Mouse (Mus musculus) neural tube, embryonic 15.5 days (tissue): ENCODE measurements at regions not wholly inside any gene's neighbourhood (a gene's known extent, or its start where the extent isn't known, plus 50 kb on each side); places are given as distances from the start of the nearest gene placed in this dataset.

ENCODE experiments used
- ATAC-seq: fragments of 200-750 bp; cut with Nextera tagmentation; 2 replicates; pipeline ENCODE4 v1.8.0; 2017; ENCODE audit warnings: mild to moderate bottlenecking, moderate TSS enrichment, moderate library complexity; ENCODE audit not compliant: low FRiP score
- H3K27ac ChIP-seq: fragments of 300-500 bp; sonication (generic); replicated peaks from 2 replicates; pipeline ENCODE4 v1.5.1; 2015; ENCODE audit warnings: mild to moderate bottlenecking, inconsistent platforms
- H3K27me3 ChIP-seq: fragments of 300-500 bp; sonication (generic); replicated peaks from 2 replicates; pipeline ENCODE4 v1.6.1; 2015; ENCODE audit warnings: inconsistent platforms
- H3K36me3 ChIP-seq: fragments of 300-500 bp; sonication (generic); 2 replicates; pipeline ENCODE4 v1.6.1; 2015; ENCODE audit warnings: inconsistent platforms
- H3K4me1 ChIP-seq: fragments of 300-500 bp; sonication (generic); 2 replicates; pipeline ENCODE4 v1.6.1; 2015; ENCODE audit warnings: inconsistent platforms
- H3K4me2 ChIP-seq: fragments of 300-500 bp; sonication (generic); 2 replicates; pipeline ENCODE4 v1.6.1; 2015; ENCODE audit warnings: inconsistent platforms, mild to moderate bottlenecking, moderate library complexity
- H3K4me3 ChIP-seq: fragments of 300-500 bp; sonication (generic); replicated peaks from 2 replicates; pipeline ENCODE4 v1.5.1; 2015; ENCODE audit warnings: mild to moderate bottlenecking, inconsistent platforms
- H3K9ac ChIP-seq: fragments of 300-500 bp; sonication (generic); replicated peaks from 2 replicates; pipeline ENCODE4 v1.6.1; 2015; ENCODE audit warnings: mild to moderate bottlenecking, inconsistent platforms
- H3K9me3 ChIP-seq: fragments of 300-500 bp; sonication (generic); replicated peaks from 2 replicates; pipeline ENCODE4 v1.6.1; 2016; ENCODE audit warnings: inconsistent platforms
- WGBS: fragments of 180-500 bp; shearing (Covaris S2); methylation state at CpG from one replicate; pipeline ENCODE4 v1.1.7; 2015; ENCODE audit warnings: mixed read lengths; 5-methylcytosine and 5-hydroxymethylcytosine counted together

GRCm38 (mm10) chr8:79514655-79515278, 115.4 kb upstream of the Smad1 start:
- Histone ChIP-seq H3K9ac (no peak overlapping the region), H3K4me1 (no peaks in the 10 kb centered on the region), H3K9me3 (0 out of 2 replicates have a peak, but pooled peaks cover 6% of the 10 kb centered on the region), H3K36me3 (no peaks in the 10 kb centered on the region), H3K27ac (no peak overlapping the region), H3K27me3 (no peaks in the 10 kb centered on the region), H3K4me2 (no peak overlapping the region), H3K4me3 (no peak overlapping the region)
- no peak for ATAC-seq
- 78% methylated on average over 4 of the region's 4 CpGs for WGBS

DNA sequence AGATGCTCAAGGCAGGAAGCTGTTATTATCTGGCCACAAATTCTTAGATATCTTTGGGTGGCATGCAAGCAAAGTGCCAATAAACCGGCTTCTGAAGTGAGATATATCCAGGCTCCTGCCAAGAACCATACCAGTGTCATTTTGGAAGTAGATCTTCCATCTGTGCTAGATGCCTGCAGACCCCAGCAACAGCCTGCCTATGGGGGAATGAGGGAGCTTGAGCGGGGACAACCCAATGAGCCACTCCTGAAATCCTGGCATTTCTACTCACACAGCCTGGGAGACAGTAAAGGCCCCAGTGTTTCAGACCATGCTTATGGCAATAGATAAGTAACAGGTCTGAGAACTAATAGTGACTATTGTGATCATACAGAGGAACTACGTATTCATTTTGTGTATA, 109.3 kb upstream of the Smad1 start:
- Histone ChIP-seq H3K4me3 (no peak overlapping the region), H3K36me3 (no peaks in the 10 kb centered on the region), H3K4me2 (no peak overlapping the region), H3K27ac (no peak overlapping the region), H3K9me3 (0 out of 2 replicates have a peak, but pooled peaks cover 6% of the 10 kb centered on the region), H3K9ac (no peak overlapping the region), H3K4me1 (no peaks in the 10 kb centered on the region), H3K27me3 (no peaks in the 10 kb centered on the region)
- no peak for ATAC-seq
- WGBS, result 94% methylated on average over 3 of the region's 3 CpGs

DNA sequence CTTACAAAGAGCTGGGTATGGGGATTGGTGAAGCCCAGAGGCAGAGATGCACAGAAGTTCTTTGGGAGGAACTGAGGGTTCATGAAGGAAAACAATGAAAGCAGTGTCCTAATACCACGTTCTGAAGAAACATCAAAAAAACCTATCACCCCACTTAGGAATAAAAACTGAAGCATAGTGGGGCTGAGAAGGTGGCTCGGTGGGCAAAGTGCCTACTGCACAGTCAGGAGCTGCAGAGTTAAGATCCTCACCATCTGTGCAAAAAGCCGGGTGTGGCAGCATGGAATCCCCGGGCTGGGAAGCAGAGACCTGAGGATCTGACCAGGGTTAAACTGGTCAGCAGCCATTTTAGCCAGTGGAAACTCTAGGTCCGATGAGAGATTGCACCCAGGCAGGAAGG, 106.1 kb upstream of the Smad1 start:
- H3K27ac ChIP-seq, result no peak overlapping the region
- no peaks in the 10 kb centered on the region for H3K36me3 ChIP-seq
- ATAC-seq, result no peak
- no peak overlapping the region for H3K9ac ChIP-seq
- no peaks in the 10 kb centered on the region for H3K9me3 ChIP-seq
- H3K4me2 ChIP-seq, result no peak overlapping the region
- no peak overlapping the region for H3K4me3 ChIP-seq
- 85% methylated on average over 5 of the region's 5 CpGs for WGBS
- no peaks in the 10 kb centered on the region for H3K27me3 ChIP-seq
- no peaks in the 10 kb centered on the region for H3K4me1 ChIP-seq

- H3K27me3 ChIP-seq, result no peaks in the 10 kb centered on the region
Measured at GRCm38 (mm10) chr8:79503906-79504305, 104.6 kb upstream of the Smad1 start.

DNA sequence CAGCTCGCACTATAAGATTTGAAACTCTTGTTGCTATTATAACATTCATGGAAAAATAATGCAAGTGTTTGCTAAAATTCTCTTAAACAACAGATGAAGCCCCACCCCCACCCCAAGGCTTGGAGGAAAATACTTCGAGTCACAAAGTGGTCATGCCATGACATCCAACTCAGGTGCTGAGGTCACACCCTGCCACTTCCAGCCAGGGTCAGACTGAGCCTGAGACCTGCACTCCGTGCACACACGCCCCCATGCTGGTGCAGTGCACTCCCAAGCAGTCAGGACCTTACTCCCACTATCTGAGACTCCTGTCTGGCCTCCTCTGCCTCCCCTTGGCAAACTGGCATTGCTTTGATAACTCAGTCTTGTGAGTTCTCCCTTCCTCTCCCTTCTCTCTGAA, 102.7 kb upstream of the Smad1 start:
- H3K27ac ChIP-seq, result no peak overlapping the region
- 79% methylated on average over 4 of the region's 4 CpGs for WGBS
- H3K36me3 ChIP-seq, result no peaks in the 10 kb centered on the region
- no peaks in the 10 kb centered on the region for H3K9me3 ChIP-seq
- H3K4me2 ChIP-seq, result no peak overlapping the region
- H3K27me3 ChIP-seq, result no peaks in the 10 kb centered on the region
- H3K4me3 ChIP-seq, result no peak overlapping the region
- no peak for ATAC-seq
- no peak overlapping the region for H3K9ac ChIP-seq
- no peaks in the 10 kb centered on the region for H3K4me1 ChIP-seq

More at GRCm38 (mm10) chr8:79503906-79504305, 104.6 kb upstream of the Smad1 start:
- no peaks in the 10 kb centered on the region for H3K9me3 ChIP-seq
- H3K4me2 ChIP-seq, result no peak overlapping the region
- H3K9ac ChIP-seq, result no peak overlapping the region
- WGBS, result 92% methylated on average over 2 of the region's 2 CpGs
- no peaks in the 10 kb centered on the region for H3K36me3 ChIP-seq
- H3K4me1 ChIP-seq, result no peaks in the 10 kb centered on the region
- no peak overlapping the region for H3K4me3 ChIP-seq
- no peak overlapping the region for H3K27ac ChIP-seq
- no peak for ATAC-seq

- no peaks in the 10 kb centered on the region for H3K4me1 ChIP-seq
- no peak overlapping the region for H3K4me3 ChIP-seq
- H3K9me3 ChIP-seq, result no peaks in the 10 kb centered on the region
- no peak overlapping the region for H3K27ac ChIP-seq
- no peaks in the 10 kb centered on the region for H3K27me3 ChIP-seq
- no peaks in the 10 kb centered on the region for H3K36me3 ChIP-seq
- no peak overlapping the region for H3K4me2 ChIP-seq
- no peak for ATAC-seq
- H3K9ac ChIP-seq, result no peak overlapping the region
- WGBS, result 88% methylated on average over 11 of the region's 11 CpGs
Measured at GRCm38 (mm10) chr8:79501238-79501637, 101.9 kb upstream of the Smad1 start.

DNA sequence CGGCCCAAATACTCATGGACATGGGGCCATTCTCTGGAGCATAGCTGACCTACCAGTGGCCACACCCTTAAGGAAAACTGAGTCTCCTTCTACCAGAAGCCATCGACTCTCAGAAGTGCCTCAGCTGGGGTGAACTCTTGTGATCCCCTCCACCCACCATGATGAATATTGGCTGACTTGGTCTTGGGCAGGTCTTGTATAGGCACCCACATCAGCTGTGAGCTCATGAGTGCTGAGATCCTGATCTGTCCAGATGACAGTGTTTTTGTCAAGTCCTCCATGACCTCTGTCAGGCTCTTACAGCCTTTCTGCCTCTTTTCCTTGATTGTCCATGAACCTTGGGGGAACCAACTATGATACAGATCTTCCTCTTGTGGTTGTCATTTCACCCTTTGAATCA, 99.9 kb upstream of the Smad1 start:
- Histone ChIP-seq H3K4me3 (no peak overlapping the region), H3K4me2 (no peak overlapping the region), H3K27me3 (no peaks in the 10 kb centered on the region), H3K9me3 (no peaks in the 10 kb centered on the region), H3K9ac (no peak overlapping the region), H3K27ac (no peak overlapping the region), H3K36me3 (no peaks in the 10 kb centered on the region), H3K4me1 (no peaks in the 10 kb centered on the region)
- ATAC-seq, result no peak
- 79% methylated on average over 2 of the region's 2 CpGs for WGBS

- H3K36me3 ChIP-seq, result no peaks in the 10 kb centered on the region
- no peak overlapping the region for H3K4me3 ChIP-seq
- ATAC-seq, result no peak
- no peaks in the 10 kb centered on the region for H3K9me3 ChIP-seq
- no peak overlapping the region for H3K27ac ChIP-seq
- no peaks in the 10 kb centered on the region for H3K4me1 ChIP-seq
- no peak overlapping the region for H3K9ac ChIP-seq
- no peak overlapping the region for H3K4me2 ChIP-seq
- 53% methylated on average over 2 of the region's 2 CpGs for WGBS
- no peaks in the 10 kb centered on the region for H3K27me3 ChIP-seq
Measured at GRCm38 (mm10) chr8:79498611-79499010, 99.3 kb upstream of the Smad1 start.

DNA sequence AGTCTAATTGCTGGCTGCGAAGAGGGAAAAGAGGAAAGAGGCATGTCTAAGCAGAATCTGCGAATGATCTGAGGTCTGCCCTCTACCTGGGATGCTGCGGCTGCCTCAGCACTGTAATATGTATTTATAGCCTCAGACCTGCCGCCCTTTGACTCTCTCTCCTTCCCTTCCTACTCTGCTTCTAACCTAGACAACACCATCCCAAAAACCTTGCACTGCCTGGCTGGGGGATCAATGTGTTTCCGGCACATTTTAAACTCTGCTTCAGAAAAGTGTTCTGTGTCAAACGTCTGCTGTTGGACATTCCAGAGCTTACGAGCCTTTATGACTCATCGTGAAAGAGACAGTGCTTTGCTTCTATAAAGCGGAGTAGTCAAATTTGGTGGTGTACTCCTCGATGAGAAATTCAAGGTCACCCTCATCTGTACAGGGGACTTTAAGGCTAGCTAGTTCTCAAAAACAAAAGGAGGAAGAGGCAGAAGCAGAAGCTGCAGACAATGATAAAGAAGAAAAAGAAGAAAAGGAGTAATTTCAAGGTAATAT, 91.9 kb upstream of the Smad1 start:
- Histone ChIP-seq H3K36me3 (no peaks in the 10 kb centered on the region), H3K9me3 (no peaks in the 10 kb centered on the region), H3K4me3 (no peak overlapping the region), H3K27me3 (no peaks in the 10 kb centered on the region), H3K27ac (no peak overlapping the region), H3K4me2 (no peak overlapping the region), H3K4me1 (peaks cover 7% of the 10 kb centered on the region; the same call in 1 of the 2 replicates), H3K9ac (no peak overlapping the region)
- 55% methylated on average over 10 of the region's 10 CpGs for WGBS
- no peak for ATAC-seq

GRCm38 (mm10) chr8:79490739-79491138, 91.4 kb upstream of the Smad1 start:
- 19% methylated on average over 4 of the region's 4 CpGs for WGBS
- H3K27me3 ChIP-seq, result no peaks in the 10 kb centered on the region
- peaks cover 7% of the 10 kb centered on the region; the same call in 1 of the 2 replicates for H3K4me1 ChIP-seq
- no peak overlapping the region for H3K4me2 ChIP-seq
- H3K9ac ChIP-seq, result no peak overlapping the region
- H3K27ac ChIP-seq, result no peak overlapping the region
- H3K9me3 ChIP-seq, result no peaks in the 10 kb centered on the region
- H3K4me3 ChIP-seq, result no peak overlapping the region
- no peak for ATAC-seq
- no peaks in the 10 kb centered on the region for H3K36me3 ChIP-seq

DNA sequence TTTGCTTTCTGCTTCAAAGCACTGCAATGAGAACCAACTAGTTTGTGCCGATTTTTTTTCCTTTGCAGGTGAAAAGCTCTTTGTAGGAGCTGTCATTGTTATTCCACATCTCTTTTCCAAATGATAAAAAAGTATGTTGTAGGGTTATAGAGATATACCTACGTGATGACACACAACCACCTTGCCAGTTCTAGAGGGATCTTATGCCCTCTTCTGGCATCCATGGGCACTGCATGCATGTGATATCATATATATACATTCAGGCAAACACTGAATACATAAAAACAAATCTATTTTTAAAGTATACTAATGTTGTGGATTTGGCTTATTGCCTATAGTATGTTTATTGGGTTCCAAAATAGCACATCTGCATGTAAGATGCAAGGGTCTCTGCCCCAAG, 89.5 kb upstream of the Smad1 start:
- peaks cover 7% of the 10 kb centered on the region; the same call in 1 of the 2 replicates for H3K4me1 ChIP-seq
- 78% methylated on average over 2 of the region's 2 CpGs for WGBS
- H3K27ac ChIP-seq, result no peak overlapping the region
- no peak overlapping the region for H3K9ac ChIP-seq
- H3K4me2 ChIP-seq, result no peak overlapping the region
- no peaks in the 10 kb centered on the region for H3K36me3 ChIP-seq
- H3K9me3 ChIP-seq, result no peaks in the 10 kb centered on the region
- no peaks in the 10 kb centered on the region for H3K27me3 ChIP-seq
- no peak overlapping the region for H3K4me3 ChIP-seq
- no peak for ATAC-seq

DNA sequence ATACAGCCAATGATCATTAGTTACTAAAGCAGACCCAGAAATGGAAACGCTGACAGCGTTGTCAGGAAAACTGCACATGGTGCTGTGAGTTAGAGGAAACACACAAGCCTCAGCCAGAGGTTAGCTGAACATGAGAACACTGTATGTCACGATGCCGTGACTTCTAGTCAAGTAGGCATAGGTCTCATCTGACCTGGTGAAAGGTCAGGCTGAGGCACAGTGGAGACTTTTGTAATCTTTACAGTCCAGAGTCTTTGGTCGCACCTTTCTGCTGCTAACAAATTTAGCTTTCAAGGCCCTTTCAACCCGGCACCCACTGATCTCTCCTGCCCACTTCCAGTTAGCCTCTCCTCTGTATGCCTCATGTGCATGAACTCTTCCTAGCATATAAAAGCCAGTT, 88.3 kb upstream of the Smad1 start:
- H3K27ac ChIP-seq, result no peak overlapping the region
- H3K9ac ChIP-seq, result no peak overlapping the region
- no peaks in the 10 kb centered on the region for H3K36me3 ChIP-seq
- H3K4me2 ChIP-seq, result no peak overlapping the region
- ATAC-seq, result no peak
- WGBS, result 89% methylated on average over 6 of the region's 6 CpGs
- H3K4me1 ChIP-seq, result peaks cover 7% of the 10 kb centered on the region; the same call in 1 of the 2 replicates
- no peak overlapping the region for H3K4me3 ChIP-seq
- no peaks in the 10 kb centered on the region for H3K27me3 ChIP-seq
- H3K9me3 ChIP-seq, result no peaks in the 10 kb centered on the region
